Mouse (Mus musculus) gastrocnemius, adult 2 months (tissue): ENCODE data around the gene Apbb1ip. TPM values are rescaled to one million over a fixed set of nuclear protein-coding genes. Genes with fewer than 3 reads are reported as not detected.

Experiments used
- DNase-seq: peaks from one replicate; pipeline ENCODE4 v3.0.0; 2022
- H3K27ac ChIP-seq: fragments of 200-600 bp; 2 replicates; pipeline ENCODE4 v1.8.1; 2022; ENCODE audit warnings: mild to moderate bottlenecking
- H3K4me3 ChIP-seq: fragments of 200-600 bp; 2 replicates; pipeline ENCODE4 v1.8.1; 2022; ENCODE audit warnings: mild to moderate bottlenecking, moderate library complexity
- CTCF ChIP-seq: fragments of 200-600 bp; IDR thresholded peaks from 2 replicates; pipeline ENCODE4 v1.8.1; 2022; ENCODE audit warnings: antibody characterized with exemption, mild to moderate bottlenecking, moderate library complexity
- intact Hi-C: fragments of 180-260 bp; cut with DNase I; formaldehyde crosslinking; loops from one replicate; pipeline ENCODE4 v1.15.1; 2025
- total RNA-seq, 2 experiments: library from RNA; stranded (reverse); gene quantifications; 2 replicates each; pipeline ENCODE4 v1.2.3; 2021

The Apbb1ip gene
- total RNA-seq, 2 experiments from 2014 or later = 2.3 to 2.4 TPM

DNA sequence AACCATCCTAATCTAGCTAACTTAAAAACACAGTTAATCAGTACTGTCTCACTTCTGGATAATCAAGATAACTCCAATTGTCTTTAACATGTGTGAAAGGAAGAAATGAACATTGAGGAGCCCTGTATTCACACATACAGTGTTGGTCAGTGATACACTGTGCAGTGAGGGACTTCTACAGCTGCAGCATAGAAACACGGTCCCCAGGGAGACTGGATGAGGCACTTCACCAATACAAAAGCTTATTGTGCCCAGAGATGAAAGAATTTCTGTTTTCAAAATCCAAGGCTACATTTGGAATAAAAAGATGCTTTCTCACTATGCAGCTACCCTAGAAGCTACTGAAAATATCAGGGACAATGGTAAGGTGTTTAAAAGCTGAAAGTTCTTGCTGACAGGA, 7.0 kb downstream of the Apbb1ip start:
- Histone ChIP-seq H3K27ac (no peak overlapping the region), H3K4me3 (no peak overlapping the region)
- TF ChIP-seq CTCF = no peak
- intact Hi-C loops = no loop called here
- no peak for DNase-seq

DNA sequence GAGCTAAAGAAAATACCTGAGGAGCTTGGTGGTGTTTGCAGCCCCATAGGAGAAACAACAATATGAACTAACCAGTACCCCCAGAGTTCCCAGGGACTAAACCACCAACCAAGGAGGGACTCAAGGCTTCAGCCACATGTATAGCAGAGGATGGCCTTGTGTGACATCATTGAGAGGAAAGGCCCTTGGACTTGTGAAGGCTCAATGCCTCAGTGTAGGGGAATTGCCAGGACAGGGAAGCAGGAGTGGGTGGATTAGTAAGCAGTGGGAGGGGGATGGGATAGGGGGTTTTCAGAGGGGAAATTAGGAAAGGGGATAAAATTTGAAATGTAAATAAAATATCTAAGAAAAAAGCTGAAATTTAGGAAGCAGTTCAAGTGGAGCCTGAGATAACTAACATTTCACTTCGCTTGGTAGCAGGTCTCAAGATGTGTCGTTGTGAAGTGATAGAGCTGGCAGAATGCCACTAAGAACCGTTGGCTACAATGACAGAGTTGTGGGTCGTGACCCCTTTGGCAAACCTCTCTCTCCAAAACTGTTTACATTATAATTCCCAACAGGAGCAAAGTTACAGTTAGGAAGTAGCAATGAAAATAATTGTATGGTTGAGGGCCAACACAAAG, 7.6 kb downstream of the Apbb1ip start:
- Histone ChIP-seq H3K4me3 (no peak overlapping the region), H3K27ac (no peak overlapping the region)
- no peak for TF ChIP-seq CTCF
- DNase-seq = no peak
- intact Hi-C loops = no loop called here

DNA sequence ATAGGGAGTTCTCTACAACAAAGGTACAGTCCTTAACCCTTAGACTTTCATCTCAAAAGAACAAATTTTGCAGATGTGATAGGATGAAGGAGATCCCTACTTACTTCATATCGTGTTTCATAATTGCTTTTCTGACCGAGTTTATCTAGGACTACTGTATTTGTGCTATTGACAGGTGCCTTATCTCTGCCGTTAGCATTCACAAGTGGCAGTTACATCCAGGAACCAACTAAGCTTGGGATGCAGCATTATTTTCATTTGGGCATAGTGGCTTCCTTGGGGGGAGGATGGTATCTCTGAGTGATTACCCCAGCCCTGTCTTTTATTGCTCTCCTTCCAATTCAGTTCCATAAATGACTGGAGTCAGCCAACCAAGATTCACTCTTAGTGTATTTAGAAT, 8.2 kb downstream of the Apbb1ip start:
- no peak for DNase-seq

DNA sequence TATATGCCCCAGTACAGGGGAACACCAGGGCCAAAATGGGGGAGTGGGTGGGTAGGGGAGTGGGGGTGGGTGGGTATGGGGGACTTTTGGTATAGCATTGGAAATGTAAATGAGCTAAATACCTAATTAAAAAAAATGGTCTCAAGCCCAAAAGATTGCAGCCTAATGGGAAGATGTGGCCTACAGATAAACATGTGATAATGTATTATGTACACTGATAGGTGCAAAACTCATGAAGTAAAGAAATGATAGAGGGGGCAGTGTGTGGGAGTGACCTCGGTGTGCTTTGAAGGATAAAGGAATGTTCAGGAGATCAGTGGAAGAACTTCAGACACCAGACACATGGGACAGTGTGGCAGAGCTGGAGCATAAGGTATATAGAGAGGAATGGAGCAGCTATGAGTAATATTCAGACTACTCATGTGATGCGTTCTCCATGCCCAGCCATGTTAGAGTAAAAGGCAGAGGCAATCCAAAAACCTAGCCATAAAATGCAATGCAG, 9.3 kb downstream of the Apbb1ip start:
- no peak overlapping the region for H3K27ac ChIP-seq
- no peak for TF ChIP-seq CTCF
- no peak overlapping the region for H3K4me3 ChIP-seq
- intact Hi-C loops = no loop called here
- no peak for DNase-seq

More for the DNA sequence above, 8.2 kb downstream of the Apbb1ip start:
- Histone ChIP-seq H3K27ac (no peak overlapping the region), H3K4me3 (no peak overlapping the region)
- TF ChIP-seq CTCF = no peak
- intact Hi-C loops = no loop called here

DNA sequence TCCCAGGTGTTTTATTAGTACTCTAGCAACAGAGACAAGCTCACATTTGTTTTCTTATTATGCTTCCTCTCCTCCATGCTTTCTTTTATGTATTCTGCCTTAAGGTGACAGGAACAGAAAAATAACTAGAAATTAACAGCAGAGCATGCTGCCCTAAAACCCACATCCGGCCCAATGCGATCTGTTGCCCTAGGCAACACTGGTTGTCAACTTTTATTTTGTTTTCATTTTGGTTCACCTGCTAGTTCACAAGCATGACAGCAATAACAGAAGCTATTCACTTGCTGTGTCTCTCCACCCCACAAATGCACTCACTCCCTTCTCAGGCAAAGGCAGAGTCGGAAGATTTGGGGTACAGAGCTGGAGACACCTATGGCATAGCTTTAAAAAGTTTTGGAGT, 10.3 kb downstream of the Apbb1ip start:
- no peak for TF ChIP-seq CTCF
- Histone ChIP-seq H3K27ac (no peak overlapping the region), H3K4me3 (no peak overlapping the region)
- no peak for DNase-seq
- intact Hi-C loops = no loop called here

DNA sequence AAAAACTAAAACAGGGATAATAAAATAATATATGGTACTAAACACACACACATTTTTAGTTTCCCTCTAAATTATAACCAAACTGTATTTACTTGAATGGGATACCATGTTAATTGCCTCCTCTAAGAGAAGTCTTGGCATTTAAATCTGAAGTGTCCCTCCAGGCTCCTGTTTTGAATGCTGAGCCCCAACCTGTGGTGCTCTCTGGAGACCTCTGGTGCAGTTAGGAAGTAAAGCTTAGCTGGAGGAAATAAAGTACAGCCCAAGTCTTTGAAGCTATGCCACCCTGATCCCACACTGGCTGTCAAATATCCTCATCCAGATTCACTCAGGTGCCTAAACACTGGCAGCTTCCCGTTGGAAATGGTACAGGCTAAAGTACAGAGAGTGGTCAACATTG, 10.9 kb downstream of the Apbb1ip start:
- Histone ChIP-seq H3K4me3 (no peak overlapping the region), H3K27ac (no peak overlapping the region)
- intact Hi-C loops = no loop called here
- DNase-seq = no peak
- TF ChIP-seq CTCF = no peak

DNA sequence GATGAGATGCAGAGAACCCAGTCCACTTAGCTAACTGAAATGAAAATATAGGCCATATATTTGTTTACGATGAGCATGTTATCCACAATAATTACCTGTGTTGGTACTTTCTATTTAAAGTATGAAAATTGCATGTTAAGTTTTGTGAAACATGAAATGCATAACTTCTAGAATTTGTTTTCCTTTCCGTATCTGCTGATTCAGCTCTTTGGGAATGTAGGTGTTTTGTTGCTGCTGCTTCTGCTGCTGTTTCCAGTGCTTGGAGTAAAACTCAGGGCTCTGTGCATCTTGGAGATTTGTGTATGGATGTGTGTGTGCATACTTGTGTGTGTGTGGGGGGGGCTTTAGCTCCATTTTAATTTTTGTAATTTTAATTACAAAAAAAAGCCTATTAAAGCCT, 14.8 kb downstream of the Apbb1ip start:
- no peak overlapping the region for H3K4me3 ChIP-seq
- intact Hi-C loops = no loop called here
- TF ChIP-seq CTCF = no peak
- H3K27ac ChIP-seq = no peak overlapping the region
- no peak for DNase-seq

DNA sequence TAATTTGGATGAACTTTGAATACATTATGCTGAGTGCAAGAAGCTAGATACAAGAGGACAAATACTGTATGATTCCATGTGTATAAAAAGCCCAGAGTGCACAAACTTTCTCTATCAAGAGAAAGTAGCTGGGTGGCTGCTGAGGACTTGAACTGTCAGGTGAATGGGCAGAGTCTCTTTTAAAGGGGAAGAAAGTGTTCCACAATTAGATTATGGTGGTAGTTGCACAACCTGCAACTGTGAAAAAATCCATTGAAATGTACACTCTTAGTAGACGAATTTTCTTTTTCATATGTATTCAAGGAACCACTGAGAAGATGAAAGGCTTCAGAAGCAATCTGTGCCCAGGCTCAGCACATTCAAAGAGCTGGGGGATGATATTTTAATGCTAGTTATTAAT, 15.7 kb downstream of the Apbb1ip start:
- intact Hi-C loops = no loop called here
- H3K27ac ChIP-seq = no peak overlapping the region
- no peak for DNase-seq
- H3K4me3 ChIP-seq = no peak overlapping the region
- TF ChIP-seq CTCF = no peak

DNA sequence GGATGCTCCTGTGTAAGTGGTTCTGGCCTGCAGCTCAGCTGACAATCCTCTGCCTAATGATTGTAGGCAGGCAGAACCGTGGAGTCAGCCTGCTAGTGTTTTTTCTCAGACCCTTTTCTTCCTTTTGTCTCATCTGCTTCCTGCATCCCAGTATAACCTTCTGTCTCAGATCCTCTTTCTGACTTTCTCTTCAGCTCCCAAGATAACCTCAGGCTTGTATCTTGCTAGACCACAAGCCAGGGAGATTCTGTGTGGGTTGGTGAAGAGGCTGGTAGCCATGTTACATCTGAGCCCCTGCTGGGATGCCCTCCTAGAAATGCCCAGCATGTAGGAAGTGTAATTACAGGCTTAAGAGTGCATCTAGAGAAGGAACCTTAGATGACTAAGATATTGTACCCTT, 16.5 kb downstream of the Apbb1ip start:
- DNase-seq = no peak
- intact Hi-C loops = no loop called here
- Histone ChIP-seq H3K4me3 (no peak overlapping the region), H3K27ac (no peak overlapping the region)
- TF ChIP-seq CTCF = no peak

DNA sequence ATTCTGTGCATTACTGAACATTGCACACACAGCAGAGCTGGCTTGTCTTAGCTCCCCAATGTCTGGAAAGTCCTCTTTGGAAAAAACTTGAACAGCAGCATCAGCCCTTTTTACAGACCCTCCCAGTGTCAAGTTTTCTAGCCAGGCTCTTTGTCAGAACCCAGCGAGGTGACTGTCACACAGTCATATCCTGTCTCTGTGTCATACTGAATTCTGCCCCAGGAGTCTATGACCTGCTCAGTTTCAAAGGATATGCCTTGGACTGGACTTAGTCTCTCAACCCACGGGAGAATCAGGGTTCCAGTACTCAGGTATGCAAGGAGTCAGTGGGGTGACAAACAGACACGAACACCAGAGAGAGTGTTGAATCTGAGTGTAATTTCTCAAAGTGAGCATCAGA, 21.2 kb downstream of the Apbb1ip start:
- no peak overlapping the region for H3K27ac ChIP-seq
- intact Hi-C loops = no loop called here
- no peak for DNase-seq
- no peak for TF ChIP-seq CTCF
- H3K4me3 ChIP-seq = no peak overlapping the region

DNA sequence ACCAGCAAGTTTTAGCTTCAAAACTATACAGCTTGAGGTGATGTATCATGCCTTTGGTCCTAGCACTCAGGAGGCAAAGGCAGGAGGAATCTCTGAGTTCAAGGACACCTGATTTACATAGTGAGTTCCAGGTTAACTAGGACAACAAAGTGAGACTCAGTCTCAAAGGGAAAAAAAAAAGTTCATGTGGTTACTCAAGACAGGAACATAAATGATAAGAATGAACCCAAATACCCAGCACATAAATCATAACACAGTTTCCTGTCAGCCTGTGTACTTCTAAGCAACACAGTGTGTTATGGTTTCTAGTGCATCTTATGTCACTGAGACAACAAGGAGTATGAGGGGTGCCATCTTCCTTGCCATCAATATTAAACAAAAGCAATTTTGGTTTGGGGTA, 22.6 kb downstream of the Apbb1ip start:
- TF ChIP-seq CTCF = no peak
- intact Hi-C loops = no loop called here
- Histone ChIP-seq H3K4me3 (no peak overlapping the region), H3K27ac (no peak overlapping the region)
- no peak for DNase-seq

DNA sequence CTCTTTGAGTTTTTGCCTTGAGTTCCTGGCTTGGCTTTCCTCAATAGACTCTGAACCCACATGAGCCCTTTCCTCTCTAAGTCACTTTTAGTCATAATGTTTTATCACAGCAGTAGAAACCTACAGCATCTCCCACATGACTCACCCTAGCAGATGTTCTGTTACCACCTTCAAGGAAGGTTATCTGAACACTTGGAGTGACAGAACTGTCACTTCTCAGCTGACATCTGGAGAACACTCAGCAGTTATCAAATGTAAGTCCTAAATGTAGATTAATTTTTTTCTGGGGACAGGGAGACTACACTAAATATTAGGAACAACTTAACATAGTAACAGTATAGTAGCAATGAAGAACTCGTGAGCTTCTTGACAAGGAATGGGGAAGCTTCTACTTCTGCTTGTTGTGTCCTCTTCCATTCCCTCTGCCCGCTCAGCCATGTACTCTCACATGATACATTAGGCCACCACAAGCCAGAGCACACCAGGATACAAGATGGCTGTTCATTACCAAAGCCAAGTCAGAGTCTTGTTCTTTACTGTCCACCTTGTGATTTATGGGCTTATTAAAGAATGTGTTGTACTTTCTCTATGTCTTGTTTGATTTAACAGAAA, 25.6 kb downstream of the Apbb1ip start:
- intact Hi-C loops = no loop called here
- no peak for DNase-seq
- no peak for TF ChIP-seq CTCF
- no peak overlapping the region for H3K27ac ChIP-seq
- H3K4me3 ChIP-seq = no peak overlapping the region

DNA sequence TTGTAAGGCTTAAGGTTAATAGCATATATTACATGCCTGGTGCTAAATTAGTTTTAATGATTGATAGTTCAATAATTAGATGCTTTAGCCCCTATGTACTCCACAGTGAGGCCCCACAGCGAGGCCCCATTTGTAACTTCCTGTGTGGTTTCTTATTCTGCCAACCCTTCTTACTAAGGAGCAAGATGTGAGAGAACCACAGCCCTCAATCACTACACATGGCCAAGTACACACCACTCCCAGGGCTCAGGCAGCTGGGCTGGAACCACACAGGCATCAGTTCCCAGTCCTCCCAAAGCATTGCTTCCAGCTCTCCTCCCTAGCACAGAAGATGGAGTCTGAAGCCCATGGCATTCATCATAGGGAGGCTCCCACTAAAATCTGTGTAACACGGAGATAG, 31.7 kb downstream of the Apbb1ip start:
- no peak overlapping the region for H3K4me3 ChIP-seq
- intact Hi-C loops = no loop called here
- H3K27ac ChIP-seq = no peak overlapping the region
- peak; percentile 17 for DNase-seq
- TF ChIP-seq CTCF = no peak

DNA sequence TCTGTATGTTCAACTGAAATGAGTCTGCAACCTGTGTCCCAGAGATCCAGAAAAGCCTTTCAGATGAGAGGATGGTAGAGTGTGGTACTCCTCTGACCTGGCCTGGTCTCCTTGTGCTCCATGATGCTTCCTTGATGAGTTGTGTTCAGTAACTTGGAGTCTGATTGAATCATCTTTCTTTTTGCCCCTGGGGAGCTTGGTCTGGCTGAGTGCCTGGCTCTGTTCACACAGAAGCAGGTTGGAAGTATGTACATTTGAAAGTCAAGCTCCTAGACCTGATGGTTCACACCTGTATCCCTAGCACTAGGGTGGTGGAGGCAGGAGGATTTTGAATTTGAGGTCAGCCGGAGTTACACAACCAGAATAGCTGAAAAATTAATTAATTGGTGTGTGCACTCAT, 32.7 kb downstream of the Apbb1ip start:
- H3K27ac ChIP-seq = no peak overlapping the region
- no peak for TF ChIP-seq CTCF
- H3K4me3 ChIP-seq = no peak overlapping the region
- intact Hi-C loops = no loop called here
- DNase-seq = peak; percentile 35
